Mouse (Mus musculus) effector memory CD4-positive, alpha-beta T cell, adult 5 months (primary cell): ENCODE measurements around the gene Pramel1. TPM values are rescaled to one million over a fixed set of nuclear protein-coding genes. Genes with fewer than 3 reads are reported as not detected.

Experiments used
- polyA plus RNA-seq: library from polyadenylated mRNA; unstranded; fragments of 100-300 nt; shearing (Covaris generic); gene quantifications from one replicate; pipeline ENCODE4 v1.2.1, GENCODE M21; 2017

The Pramel1 gene
- polyA plus RNA-seq: not detected

GRCm38 (mm10) chr4:143394181-143394580 lies at the start of gene Pramel1:
Gene Pramel1, plus strand, starts transcription at chr4:143394428.

GRCm38 (mm10) chr4:143349484-143349906 lies 44.7 kb upstream of the Pramel1 start, which contains the start of gene Lrrc38:
Gene Lrrc38, plus strand, starts transcription at chr4:143349757.

GRCm38 (mm10) chr4:143412219-143413092 lies 18.2 kb downstream of the Pramel1 start, which contains the start of gene Pramef8:
Gene Pramef8, plus strand, starts transcription at chr4:143412426.

Other genes with a start within 250 kb of the Pramel1 start
- 34.5 TPM for gene Prdm2, start 181.4 kb upstream of the Pramel1 start, polyA plus RNA-seq
- gene Pdpn, start 94.9 kb upstream of the Pramel1 start, polyA plus RNA-seq: not detected
- gene Lrrc38, start 44.7 kb upstream of the Pramel1 start, polyA plus RNA-seq: not detected
- gene Pramef8, start 18.0 kb downstream of the Pramel1 start, polyA plus RNA-seq: 39.9 TPM
- gene Oog4, start 55.9 kb downstream of the Pramel1 start, polyA plus RNA-seq: not detected
- gene Gm13043, start 116.9 kb downstream of the Pramel1 start, polyA plus RNA-seq: not detected
- not detected for gene Gm13040, start 141.5 kb downstream of the Pramel1 start, polyA plus RNA-seq
- gene BC080695, start 157.3 kb downstream of the Pramel1 start, polyA plus RNA-seq: 0.17 TPM
- not detected for gene Gm13057, start 157.3 kb downstream of the Pramel1 start, polyA plus RNA-seq
- gene Gm13083, start 220.6 kb downstream of the Pramel1 start, polyA plus RNA-seq: not detected